Mouse (Mus musculus) lung, embryonic 15.5 days (tissue): ENCODE measurements around the gene Syngr2. TPM values are rescaled to one million over a fixed set of nuclear protein-coding genes. Genes with fewer than 3 reads are reported as not detected.

ENCODE experiments used
- ATAC-seq: fragments of 200-750 bp; cut with Nextera tagmentation; 2 replicates; pipeline ENCODE4 v1.8.0; 2017; ENCODE audit warnings: moderate number of reproducible peaks, borderline replicate concordance; ENCODE audit not compliant: low FRiP score, low TSS enrichment; ENCODE audit errors: extremely low read depth
- H3K27ac ChIP-seq: fragments of 300-500 bp; sonication (generic); 2 replicates; pipeline ENCODE4 v1.5.1; 2015; ENCODE audit warnings: moderate library complexity, mild to moderate bottlenecking, inconsistent platforms
- H3K27me3 ChIP-seq: fragments of 300-500 bp; sonication (generic); 2 replicates; pipeline ENCODE4 v1.6.1; 2015; ENCODE audit warnings: inconsistent platforms
- H3K36me3 ChIP-seq: fragments of 300-500 bp; sonication (generic); 2 replicates; pipeline ENCODE4 v1.6.1; 2015; ENCODE audit warnings: inconsistent platforms
- H3K4me1 ChIP-seq: fragments of 300-500 bp; sonication (generic); 2 replicates; pipeline ENCODE4 v1.6.1; 2015; ENCODE audit warnings: inconsistent platforms
- H3K4me2 ChIP-seq: fragments of 300-500 bp; sonication (generic); 2 replicates; pipeline ENCODE4 v1.6.1; 2015; ENCODE audit warnings: inconsistent platforms, mild to moderate bottlenecking, moderate library complexity
- H3K4me3 ChIP-seq: fragments of 300-500 bp; sonication (generic); 2 replicates; pipeline ENCODE4 v1.5.1; 2015; ENCODE audit warnings: mild to moderate bottlenecking, inconsistent platforms
- H3K9ac ChIP-seq: fragments of 300-500 bp; sonication (generic); 2 replicates; pipeline ENCODE4 v1.6.1; 2015; ENCODE audit warnings: inconsistent platforms
- H3K9me3 ChIP-seq: fragments of 300-500 bp; sonication (generic); 2 replicates; pipeline ENCODE4 v1.6.1; 2016; ENCODE audit warnings: inconsistent platforms
- WGBS: fragments of 180-500 bp; shearing (Covaris S2); methylation state at CpG from one replicate; pipeline ENCODE4 v1.1.7; 2015; 5-methylcytosine and 5-hydroxymethylcytosine counted together
- polyA plus RNA-seq: library from polyadenylated mRNA; unstranded; fragments of >200 nt; fragmentation: Nextera tagmentation; extraction: Ambion mirVana; gene quantifications from 2 replicates; pipeline ENCODE4 v1.2.1, GENCODE M21; 2015

Syngr2 gene
- polyA plus RNA-seq, 1 experiment from 2014 or later: 73.7 TPM

GRCm38 (mm10) chr11:117858392-117858791 lies 48.9 kb downstream of the Syngr2 start:
- Histone ChIP-seq H3K4me1 (peaks cover 5% of the 10 kb centered on the region; the same call in 1 of the 2 replicates), H3K27ac (no peak overlapping the region), H3K27me3 (peaks cover 42% of the 10 kb centered on the region), H3K9me3 (no peaks in the 10 kb centered on the region), H3K4me2 (no peak overlapping the region), H3K9ac (no peak overlapping the region), H3K36me3 (peaks cover 42% of the 10 kb centered on the region), H3K4me3 (no peak overlapping the region)
- no peak for ATAC-seq
- 47% methylated on average over 3 of the region's 3 CpGs for WGBS

- Histone ChIP-seq H3K36me3 (peaks cover 20% of the 10 kb centered on the region), H3K27me3 (peaks cover 45% of the 10 kb centered on the region), H3K9me3 (no peaks in the 10 kb centered on the region), H3K4me2 (no peak within 1 kb of the TSS), H3K4me1 (peaks cover 5% of the 10 kb centered on the region; the same call in 1 of the 2 replicates), H3K9ac (no peak within 1 kb of the TSS), H3K27ac (no peak within 1 kb of the TSS), H3K4me3 (no peak within 1 kb of the TSS)
- no peak for ATAC-seq
- 4% methylated on average over 23 of the region's 23 CpGs for WGBS
Observed at GRCm38 (mm10) chr11:117860601-117861000, 51.1 kb downstream of the Syngr2 start, which contains the start of gene Tmem235. TSS of gene Tmem235 (plus strand) at chr11:117860752.

- Histone ChIP-seq H3K4me2 (no peak overlapping the region), H3K9me3 (no peaks in the 10 kb centered on the region), H3K4me3 (no peak overlapping the region), H3K9ac (no peak overlapping the region), H3K27ac (no peak overlapping the region), H3K36me3 (no peaks in the 10 kb centered on the region), H3K27me3 (peaks cover 45% of the 10 kb centered on the region), H3K4me1 (peaks cover 5% of the 10 kb centered on the region; the same call in 1 of the 2 replicates)
- ATAC-seq: no peak
- 37% methylated on average over 11 of the region's 11 CpGs for WGBS
Observed at GRCm38 (mm10) chr11:117863174-117863856, 53.8 kb downstream of the Syngr2 start.

Other genes starting within 250 kb of the Syngr2 start
- gene Tnrc6c, start 155.4 kb upstream of the Syngr2 start, polyA plus RNA-seq: 9.0 and 10.7 TPM in 2 replicates
- gene Tmc8, start 27.6 kb upstream of the Syngr2 start, polyA plus RNA-seq: 3.0 and 3.2 TPM in 2 replicates
- gene Tmc6, start 27.5 kb upstream of the Syngr2 start, polyA plus RNA-seq: 24.2 and 24.7 TPM in 2 replicates
- gene 6030468B19Rik, start 12.0 kb upstream of the Syngr2 start, polyA plus RNA-seq: 0.32 and 0.74 TPM in 2 replicates
- gene Gm20708, start within 50 bp of the Syngr2 start, polyA plus RNA-seq: 0.24 TPM in 1 of 2 replicates, not detected in the other
- 3.8 and 5.3 TPM in 2 replicates for gene Afmid, start 16.3 kb downstream of the Syngr2 start, polyA plus RNA-seq
- gene Tk1, start 16.4 kb downstream of the Syngr2 start, polyA plus RNA-seq: 145 and 147 TPM in 2 replicates
- gene Birc5, start 39.6 kb downstream of the Syngr2 start, polyA plus RNA-seq: 352 and 368 TPM in 2 replicates
- gene Tmem235, start 51.1 kb downstream of the Syngr2 start, polyA plus RNA-seq: not detected in 2 replicates
- 5.0 and 5.4 TPM in 2 replicates for gene Tha1, start 63.8 kb downstream of the Syngr2 start, polyA plus RNA-seq
- gene Socs3, start 160.4 kb downstream of the Syngr2 start, polyA plus RNA-seq: 12.7 and 13.5 TPM in 2 replicates
- gene Pgs1, start 176.6 kb downstream of the Syngr2 start, polyA plus RNA-seq: 37.7 and 42.2 TPM in 2 replicates